Mouse (Mus musculus) layer of hippocampus, adult 8-10 months (tissue): Measurements from ENCODE around the gene Cgnl1. TPM values are rescaled to one million over a fixed set of nuclear protein-coding genes. Genes with fewer than 3 reads are reported as not detected.

ENCODE experiments used
- DNase-seq, 2 experiments: peaks; one replicate each; pipeline ENCODE4 v3.0.0; 2022; ENCODE audit warnings: low spot score in 2 of 2
- total RNA-seq, 4 experiments: library from RNA; stranded (reverse); gene quantifications; 2 replicates each; pipeline ENCODE4 v1.2.4; 2022

Gene Cgnl1
- 1 to 10 TPM; 7.9 to 9.2 (median 8.3) TPM for total RNA-seq

DNA sequence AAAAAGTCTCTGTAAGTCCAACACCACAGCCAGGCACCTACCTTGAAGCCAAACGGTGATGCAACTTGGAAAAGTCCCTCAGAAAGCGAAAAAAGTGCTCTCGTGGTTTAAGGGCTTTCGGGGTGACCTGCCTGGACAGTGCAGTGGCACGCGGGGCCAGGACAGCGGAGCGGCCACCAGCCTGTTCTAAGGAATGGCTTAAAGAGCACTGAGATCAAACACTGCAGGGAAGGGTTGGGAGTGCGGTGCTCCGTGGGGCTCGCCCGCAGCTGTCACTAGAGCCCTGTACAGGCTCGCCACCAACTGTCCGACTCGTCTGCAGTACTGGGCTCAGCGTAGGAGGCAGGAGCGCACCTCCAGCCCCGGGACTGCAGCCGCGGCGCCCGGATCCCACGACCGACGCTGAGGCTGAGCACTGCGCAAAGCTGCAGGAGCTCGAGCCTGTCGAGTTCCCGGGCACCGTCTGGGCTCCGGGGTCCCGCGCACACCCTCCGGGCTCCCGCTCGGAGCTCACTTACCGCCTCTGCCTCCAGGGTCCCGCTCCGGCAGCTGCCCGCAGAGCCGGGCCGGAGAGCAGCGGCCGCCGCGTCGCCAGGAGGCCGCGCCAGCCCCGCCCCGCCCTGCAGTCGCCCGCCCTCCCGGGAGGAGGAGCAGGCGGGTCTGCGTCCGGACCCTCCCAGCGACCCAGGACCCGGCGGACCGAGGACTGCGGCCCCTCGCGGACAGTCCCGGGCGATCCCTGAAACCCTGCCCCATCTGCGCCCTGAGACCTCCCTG lies at the start of gene Cgnl1:
Cgnl1 (minus strand) TSS at position 612 of the 777 bp plus-strand sequence.
- DNase-seq, result no peak

DNA sequence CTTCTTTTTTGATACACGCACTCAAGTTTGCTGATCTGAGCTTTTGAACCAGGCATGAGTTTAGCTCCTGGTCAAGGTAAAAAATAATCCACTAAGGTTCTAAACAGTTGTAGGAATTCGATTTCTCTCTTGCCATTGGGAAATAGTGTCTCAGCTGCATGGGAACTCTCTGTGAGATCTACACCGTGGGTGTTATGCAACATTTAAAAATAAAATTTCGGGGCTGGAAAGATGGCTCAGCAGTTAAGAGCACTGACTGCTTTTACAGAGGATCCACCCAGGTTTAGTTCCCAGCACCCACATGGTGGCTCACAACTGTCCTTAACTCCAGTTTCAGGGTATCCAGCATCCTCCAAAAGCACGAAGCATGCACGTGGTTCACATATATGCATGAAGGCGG lies 47.1 kb upstream of the Cgnl1 start:
- DNase-seq, result peak in 1 of 2 experiments; percentile 20

DNA sequence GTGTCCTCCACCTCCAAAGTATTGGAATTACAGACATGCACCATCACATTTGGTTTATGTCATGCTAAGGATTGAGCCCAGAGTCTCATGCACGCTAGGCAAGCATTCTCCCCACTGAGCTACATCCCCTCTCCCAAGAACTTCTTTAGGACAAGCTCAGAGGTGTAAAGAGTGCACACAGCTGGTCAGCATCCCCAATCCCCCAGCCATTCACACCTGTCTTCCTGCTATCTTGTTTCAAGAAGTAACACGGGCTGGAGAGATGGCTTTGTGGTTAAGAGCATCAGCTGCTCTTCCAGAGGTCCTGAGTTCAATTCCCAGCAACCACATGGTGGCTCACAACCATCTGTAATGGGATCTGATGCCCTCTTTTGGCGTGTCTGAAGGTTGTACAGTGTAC lies 44.7 kb upstream of the Cgnl1 start:
- no peak for DNase-seq

DNA sequence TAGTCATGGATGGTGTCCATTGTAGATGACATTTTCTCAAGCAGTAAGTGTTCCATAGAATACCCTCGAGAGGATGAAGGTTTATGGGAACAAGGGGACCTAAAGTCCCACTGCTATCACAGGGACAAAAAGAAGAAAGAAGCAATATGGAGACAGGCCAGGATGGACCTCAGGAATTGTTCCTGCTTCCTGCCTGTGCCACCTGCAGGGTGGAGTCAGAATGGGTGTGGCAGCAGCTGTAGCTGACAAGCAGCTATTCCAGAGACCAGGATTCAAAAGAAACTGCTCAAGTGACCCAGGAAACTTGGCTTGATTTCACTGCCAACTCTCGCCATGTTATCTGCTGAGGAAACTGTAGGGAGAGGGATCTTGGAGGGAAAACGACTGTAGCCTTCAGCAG lies 42.2 kb upstream of the Cgnl1 start:
- no peak for DNase-seq

DNA sequence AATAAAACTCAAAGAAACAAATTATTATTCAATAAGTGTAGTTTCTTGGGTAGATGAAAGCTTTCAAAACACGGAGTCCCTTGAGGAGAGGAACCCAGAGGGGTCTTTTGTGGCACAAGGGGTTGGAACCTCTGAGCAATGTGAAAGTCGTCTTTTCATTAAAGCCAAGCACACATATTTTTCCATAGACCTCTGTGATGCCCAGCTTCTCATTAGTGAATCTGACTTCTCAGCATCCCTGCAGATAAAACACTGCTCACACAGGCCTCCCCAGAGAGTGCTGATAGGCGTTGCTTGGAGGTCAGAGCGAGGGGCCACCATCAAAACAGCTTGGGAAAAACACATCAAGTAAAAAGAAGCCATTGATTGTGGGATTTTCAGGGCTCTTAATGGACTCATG lies 41.5 kb upstream of the Cgnl1 start:
- no peak for DNase-seq

DNA sequence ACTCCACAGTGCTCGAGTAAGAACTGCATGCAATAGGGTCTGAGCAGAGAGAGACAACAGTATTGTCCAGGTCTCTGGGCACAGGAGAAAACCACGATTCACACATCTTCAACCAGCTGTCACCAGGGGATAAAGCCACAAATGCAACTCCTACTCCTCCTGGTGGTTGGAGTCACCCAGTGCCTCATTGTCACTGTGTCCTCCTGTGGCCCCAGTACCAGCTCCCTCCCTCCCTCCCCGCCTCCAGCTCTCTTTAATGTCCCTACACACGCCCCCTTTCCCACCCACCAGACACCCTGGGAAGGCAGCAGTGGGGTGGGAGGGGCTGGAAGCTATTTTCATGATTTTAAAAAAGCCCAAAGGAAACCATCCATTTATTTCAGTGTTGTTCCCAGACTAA lies 41.0 kb upstream of the Cgnl1 start:
- DNase-seq, result no peak

DNA sequence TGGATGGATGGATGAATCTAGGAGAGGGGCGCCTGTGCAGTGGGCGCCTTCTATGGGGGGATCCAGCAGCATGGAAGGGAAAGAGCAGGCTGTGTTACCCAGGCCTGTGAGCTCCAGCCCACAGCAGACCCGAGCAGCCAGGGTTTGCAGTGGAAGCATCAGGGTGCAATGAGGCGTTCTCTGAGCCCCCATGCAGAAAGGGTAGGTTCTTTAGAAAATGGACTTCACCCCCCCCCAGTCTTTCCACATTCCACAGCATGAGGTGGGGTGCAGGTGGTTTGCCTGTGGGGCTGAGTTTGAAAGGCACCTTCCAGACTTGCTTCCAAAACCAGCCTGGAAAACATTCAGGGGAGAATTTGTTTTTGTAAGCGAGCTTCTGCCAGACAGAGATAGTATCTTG lies 40.0 kb upstream of the Cgnl1 start:
- DNase-seq, result no peak

DNA sequence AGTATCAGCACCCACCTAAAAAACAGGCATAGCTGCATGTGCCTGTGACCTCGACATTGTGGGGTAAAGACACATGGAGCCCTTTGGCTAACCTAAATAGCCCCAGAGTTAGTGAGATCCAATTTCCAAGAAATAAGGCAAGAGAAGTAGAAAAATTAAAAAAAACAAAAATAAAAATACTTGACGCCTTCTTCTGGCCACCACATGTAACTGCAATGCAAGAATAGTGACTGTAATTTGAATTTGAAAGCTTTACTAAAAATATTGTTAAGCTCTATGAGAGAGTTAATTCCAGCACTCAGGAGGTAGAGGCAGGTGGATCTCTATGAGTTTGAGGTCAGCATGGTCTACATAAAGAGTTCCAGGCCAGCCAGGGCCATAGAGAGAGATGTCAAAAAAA lies 39.3 kb upstream of the Cgnl1 start:
- no peak for DNase-seq

DNA sequence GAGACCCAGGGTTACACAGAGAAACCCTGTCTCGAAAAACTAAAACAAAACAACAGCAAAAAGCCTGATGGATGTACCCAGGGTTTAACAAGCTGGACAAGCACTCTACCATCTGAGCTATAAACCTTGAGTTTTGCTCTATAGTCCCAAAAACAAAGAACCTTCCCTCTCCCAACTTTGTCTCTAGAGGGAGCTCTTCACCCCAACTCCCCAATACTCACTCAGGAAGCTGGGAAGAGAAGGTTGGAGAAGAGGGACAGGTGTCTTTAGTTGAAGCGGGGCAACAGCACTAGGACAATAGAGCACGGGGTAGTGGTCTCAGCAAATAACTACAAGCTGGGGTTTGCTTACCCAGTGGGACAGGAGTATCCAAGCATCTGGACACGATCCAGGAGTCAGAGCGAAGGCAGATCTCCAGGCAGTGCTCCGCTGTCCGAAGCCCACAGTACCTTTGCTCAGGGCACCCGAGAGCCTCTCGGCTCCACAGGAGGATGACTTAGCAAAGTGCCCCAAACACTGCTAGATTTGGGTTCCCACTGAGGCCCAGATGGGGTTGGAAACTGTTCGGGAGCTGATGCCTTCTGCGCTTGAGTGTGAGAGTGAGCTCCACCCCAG lies 37.3 kb upstream of the Cgnl1 start:
- DNase-seq, result no peak

DNA sequence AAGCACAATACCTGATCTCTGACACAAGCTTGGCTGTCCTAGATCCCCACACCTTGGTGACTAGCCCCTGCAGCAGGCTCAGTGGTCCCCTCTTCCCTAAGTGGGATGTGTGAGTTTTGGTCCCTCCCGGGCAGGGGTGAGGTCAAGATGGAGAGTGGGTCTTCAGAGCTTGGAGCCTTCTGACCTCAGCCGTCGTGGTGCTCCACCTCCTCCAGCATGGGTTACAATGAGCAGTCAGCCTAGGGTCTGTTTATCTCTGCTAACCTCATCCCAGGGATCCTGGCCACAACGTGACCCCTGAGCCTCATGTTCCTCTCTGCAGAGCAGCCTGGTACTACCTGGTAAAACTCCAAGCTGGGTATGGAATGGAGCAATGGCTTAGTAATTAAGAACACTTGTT lies 36.4 kb upstream of the Cgnl1 start:
- DNase-seq, result no peak

DNA sequence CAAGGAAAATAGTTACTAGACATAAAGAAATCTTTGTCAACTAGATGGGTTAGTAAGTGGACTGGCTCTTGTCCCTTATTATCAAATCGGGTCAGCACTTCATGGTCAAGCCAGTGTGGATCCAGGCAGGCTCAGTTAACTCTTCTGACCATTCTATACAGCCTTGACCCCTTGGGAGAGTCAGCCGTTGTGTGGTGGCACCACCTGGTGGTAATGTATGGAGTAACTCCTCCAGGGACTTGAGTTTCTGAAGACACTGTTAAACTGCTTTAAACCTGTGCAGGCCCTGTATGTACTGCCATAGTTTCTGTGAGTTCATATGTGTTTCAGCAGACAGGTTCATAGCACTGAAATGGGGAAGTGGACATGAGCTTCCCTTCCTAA lies 35.0 kb upstream of the Cgnl1 start:
- peak; percentile 30 to 76 for DNase-seq

DNA sequence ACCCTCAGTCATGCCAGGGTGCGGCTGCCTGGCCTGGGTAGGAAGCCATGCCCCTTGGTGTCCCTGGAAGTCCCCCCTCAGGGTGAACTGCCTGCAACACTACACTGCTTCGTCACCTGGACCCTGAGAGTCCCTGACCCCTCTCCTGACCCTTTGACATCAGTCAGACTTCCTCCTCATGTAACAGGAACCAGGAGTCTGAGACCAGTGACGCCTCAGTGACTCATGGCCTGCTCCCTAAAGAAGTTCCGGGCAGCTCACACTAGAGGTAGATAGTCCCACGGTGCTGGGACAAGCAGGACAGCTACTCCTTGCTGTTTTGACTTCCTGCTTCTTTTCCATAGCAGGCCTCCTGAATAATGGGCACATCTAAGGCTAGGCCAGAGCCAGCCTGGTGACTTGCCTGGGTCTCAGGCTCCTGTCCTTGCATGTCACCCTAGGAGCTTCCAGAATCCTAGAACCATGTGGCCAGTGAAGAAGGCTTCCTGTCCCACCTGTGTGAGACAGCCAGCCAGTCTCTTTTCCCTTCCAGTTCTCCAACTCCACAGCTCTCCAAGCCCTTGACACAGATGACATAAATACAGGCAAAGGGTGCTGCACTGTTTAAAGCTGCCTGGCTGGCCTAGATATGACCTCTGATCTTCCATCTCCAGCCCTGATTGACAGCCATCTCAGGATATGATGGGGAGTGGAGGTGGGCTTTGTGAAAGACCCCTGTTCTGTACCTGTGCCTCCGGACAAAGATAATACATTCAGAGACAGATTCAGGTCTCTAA lies 34.4 kb upstream of the Cgnl1 start:
- no peak for DNase-seq

DNA sequence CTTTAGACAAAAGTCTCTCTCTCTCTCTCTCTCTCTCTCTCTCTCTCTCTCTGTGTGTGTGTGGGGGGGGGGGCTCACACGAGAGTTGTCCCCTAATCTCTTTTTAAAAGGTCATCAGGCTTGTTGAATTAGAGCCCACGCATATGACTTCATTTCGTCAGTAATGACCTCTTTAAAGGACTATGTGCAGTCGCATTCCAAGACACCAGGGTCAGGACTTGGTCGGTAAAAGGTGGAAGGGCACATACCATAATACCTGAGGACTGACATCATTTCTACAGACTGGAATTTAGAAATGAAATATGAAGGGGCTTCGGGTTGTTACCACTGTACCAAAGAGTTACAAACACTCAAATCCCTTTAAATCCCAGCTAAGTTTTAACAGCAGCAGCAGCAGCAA lies 32.7 kb upstream of the Cgnl1 start:
- DNase-seq, result no peak

DNA sequence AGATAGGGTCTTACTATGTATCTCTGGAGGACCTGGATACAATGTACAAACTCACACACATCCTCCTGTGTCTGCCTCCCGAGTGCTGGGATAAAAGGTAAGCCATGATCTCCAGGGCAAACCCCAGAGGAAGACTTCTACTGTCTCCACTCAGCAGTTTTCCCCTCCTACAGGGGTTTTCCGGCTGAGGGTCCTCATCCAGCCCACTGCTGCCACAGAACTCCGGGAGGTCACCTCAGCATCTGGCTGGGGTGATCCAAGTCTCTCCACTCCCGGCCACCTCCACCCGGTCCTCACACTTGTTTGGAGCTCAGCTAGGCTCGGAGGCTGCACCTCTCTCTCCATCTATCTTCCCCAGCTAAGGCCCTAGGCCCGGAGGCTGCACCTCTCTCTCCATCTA lies 31.9 kb upstream of the Cgnl1 start:
- DNase-seq, result no peak

DNA sequence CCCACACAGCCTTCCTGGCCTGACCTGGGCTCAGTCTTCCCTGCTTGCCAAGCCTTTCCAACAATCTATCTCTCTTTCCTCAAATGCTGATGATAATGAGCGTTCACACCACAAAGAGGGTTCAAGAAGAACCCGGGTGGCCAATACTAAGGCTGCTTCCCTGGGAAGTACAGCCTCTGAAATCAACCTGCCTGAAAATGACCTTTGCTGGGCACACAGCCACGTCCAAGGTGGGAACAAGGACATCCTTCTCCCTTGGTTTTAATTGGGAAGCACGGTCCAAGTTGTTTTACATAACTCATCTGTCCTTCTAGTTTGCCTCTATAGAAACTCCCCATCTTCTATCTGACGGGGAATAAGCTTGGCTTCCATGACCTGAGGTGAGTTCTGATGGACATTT lies 28.2 kb upstream of the Cgnl1 start:
- no peak for DNase-seq

DNA sequence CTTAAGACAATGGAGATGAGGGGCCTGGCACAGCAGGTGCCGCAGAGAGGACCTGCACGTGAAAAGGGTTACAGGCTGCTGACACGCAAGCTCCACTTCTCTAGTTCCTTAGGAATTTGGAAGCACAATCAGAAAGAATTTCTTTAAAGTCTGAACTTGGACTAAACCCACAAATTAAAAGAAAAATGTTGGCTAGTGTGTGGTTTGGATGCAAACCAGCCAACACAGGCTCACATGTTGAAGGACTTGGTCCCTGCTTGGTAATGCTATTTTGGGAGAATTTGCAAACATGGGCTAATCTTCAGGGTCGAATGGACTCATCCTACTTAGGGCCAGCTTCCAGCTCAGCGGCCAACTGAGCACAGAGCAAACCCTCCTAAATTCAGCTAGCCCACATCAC lies 26.8 kb upstream of the Cgnl1 start:
- no peak for DNase-seq

DNA sequence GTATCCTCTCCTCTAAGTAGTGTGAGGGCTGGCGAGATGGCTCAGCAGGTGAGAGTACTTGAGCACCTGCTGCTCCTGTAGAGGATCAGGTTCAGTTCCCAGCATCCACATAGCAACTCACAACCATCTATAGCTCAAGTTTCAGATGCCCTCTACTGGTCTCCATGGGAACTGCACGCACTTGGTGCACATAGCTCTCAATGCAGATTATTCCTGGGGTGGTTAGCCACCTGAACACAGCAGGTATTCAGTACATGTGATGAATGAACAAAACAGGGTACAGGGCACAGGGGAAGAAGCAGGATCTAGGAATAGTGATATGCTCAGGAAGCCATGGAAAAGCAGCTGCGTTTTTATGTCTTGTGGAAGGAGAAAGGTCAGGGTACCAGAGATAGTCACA lies 6.0 kb upstream of the Cgnl1 start:
- DNase-seq, result no peak

DNA sequence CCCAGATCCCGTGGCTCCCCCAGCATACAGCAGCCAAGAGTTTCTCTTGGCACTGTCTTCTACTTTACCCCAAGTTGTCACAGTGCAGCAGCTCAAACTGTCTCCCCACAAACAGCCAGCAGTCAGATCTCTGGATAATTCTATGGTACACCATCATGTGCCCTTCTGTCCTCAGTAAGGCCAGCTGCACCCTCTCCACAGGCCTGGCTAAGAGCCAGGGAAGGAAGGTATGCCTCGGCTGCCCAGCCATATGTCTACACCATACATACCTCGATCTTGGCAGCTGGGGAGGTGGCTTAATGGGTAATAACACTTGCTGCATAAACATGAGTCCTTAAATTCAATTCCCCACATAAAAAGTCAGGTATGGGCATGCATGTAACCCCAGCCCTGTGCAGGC lies 4.9 kb upstream of the Cgnl1 start:
- DNase-seq, result no peak

DNA sequence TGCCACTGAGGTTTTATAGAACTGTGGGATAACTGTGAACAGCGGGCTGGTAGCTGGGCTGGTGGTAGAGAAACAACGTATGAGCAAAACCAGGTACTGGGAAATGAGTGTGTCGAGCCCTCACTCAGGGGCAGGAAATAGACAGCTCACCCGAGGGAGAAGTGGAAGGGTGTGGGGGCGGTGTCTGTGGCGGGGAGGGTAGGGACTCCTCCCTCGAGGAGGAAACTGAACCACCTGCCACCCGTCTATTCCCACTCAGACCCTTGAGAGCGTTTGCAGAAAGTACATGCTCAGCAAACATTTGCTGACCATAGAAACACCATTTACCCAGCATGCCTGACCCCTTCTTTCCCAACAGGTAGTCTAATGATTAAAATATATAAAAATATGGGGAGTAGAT lies 2.2 kb upstream of the Cgnl1 start:
- no peak for DNase-seq

DNA sequence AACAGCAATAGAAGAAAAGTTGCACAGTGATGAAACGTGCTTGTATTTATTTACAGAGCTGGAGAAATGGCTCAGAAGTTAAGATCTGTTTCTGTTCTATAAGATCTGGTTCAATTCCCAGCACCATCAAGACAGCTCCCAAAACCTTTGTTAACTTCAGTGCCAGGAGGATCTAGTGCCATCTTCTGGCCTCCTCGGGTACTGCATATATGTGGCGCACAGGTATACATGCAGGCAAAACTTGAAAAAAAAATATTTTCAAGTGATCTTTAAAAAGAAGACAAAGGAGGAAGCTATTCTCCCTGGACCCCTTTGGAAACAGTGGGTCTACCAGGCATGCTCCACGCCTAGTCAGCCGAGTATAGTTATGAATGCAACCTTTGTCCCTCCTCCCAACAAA lies 936 bp upstream of the Cgnl1 start:
- no peak for DNase-seq

DNA sequence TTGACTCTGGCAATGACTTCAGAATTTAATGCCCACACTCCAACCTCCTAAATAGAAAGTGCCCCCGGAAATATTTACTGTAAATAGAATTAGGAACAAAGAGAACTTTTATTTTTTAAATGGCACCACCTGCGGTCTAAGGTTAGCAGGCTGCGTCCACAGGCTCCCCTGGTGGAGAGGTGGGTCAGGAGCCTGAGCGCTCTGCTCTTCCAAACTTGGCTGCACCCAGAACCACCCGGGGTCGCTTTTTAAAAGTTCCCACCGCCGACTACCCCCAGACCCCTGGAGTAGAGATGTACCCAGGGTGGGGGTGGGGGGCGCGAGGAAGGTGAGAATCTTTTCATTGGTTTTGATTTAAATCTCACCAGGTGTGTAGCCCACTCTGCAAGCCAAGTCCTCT lies 918 bp downstream of the Cgnl1 start:
- no peak for DNase-seq

DNA sequence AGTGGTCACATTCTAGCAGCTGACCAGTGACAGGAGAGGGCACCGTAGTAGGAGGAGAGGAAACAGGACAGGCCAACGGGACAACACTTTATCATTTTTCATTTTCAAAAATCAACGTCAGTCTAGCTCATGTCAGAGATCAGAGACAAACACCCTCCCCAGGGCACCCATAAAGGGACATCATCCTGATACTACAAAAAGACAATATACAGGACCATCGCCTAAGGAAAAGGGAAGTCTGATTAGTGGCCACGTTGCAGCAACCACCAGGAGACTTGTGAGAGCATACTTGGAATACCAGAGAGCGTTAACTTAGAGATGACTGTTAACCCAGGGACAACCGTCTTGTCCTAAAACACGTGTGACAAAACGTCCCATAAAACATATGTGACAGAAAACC lies 1.7 kb downstream of the Cgnl1 start:
- no peak for DNase-seq

DNA sequence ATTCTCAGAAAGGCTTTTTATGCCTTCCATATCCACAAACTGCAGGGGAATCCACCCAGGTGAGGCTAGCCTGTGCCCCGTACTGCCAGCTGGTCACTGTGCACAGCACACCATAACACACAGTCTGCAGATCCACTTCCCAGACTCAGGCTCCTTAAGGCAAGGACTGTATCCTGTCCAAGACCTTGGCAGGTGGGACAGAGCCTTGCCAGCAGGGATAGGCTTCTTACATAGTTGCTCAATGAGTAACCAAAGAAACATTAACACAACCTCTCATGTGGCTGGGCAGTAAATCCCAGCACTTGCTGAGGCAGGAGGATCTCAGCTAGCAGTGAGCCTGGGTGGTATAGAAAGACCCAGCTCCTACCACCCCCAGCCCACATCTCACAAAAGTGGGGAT lies 3.3 kb downstream of the Cgnl1 start:
- no peak for DNase-seq
